Mouse (Mus musculus): ENCODE data around the gene Ahdc1. TPM values are rescaled to one million over a fixed set of nuclear protein-coding genes. Genes with fewer than 3 reads are reported as not detected.

Ahdc1 gene
- total and polyA plus RNA-seq, 3 experiments, result 1.6 to 19.9 (median 8.4) TPM

DNA sequence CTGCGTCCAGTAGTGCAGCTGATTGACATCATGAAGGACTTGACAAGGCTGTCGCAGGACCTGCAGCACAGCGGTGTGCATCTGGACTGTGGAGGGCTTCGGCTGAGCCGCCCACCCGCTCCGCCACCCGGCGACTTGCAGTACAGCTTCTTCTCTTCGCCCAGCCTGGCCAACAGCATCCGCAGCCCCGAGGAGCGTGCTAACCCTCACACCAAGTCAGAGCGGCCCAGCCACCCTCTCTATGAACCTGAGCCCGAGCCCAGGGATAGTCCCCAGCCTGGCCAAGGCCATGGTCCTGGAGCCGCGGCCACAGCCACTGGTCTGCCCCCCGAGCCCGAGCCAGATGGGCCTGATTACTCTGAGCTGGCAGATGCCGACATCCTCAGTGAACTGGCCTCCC, 50.7 kb downstream of the Ahdc1 start:
- H3K36me3 ChIP-seq (replicated peaks in 1 of 2; ENCODE audit: control insufficient read depth in 1 of 2, insufficient read depth in 1 of 2, low read length in 1 of 2), result peaks cover 53 to 88% of the 10 kb centered on the region in 2 experiments
- in situ Hi-C loops (cut with MboI; ENCODE audit: low pct_ligation_motif_present, low pct_unique_long_range_greater_than_20kb, low sequenced_read_pairs), result no loop called here
- DNase-seq (ENCODE audit: extremely low read depth), result no peak
- no peak overlapping the region for H3K9ac ChIP-seq (ENCODE audit: insufficient read depth, low read depth)
- TF ChIP-seq BHLHE40 (IDR thresholded peaks at IDR 0.05; ENCODE audit: low read depth, low read length) (no peak), JUND (conservative IDR thresholded peaks at IDR 0.05; ENCODE audit: low read depth, low read length) (no peak), KAT2A (IDR thresholded peaks at IDR 0.05; ENCODE audit: insufficient replicate concordance, low read length) (no peak), SIN3A (IDR thresholded peaks at IDR 0.05; ENCODE audit: low read length) (no peak), E2F4 (IDR thresholded peaks at IDR 0.05; ENCODE audit: insufficient replicate concordance, low read depth, low read length) (no peak), GABPA (IDR thresholded peaks at IDR 0.05; ENCODE audit: insufficient replicate concordance, low read depth, low read length) (no peak), MAZ (IDR thresholded peaks at IDR 0.05; ENCODE audit: low read depth, low read length) (no peak), ZMIZ1 (IDR thresholded peaks at IDR 0.05; ENCODE audit: low read depth, low read length) (no peak), IRF4 (IDR thresholded peaks at IDR 0.05; ENCODE audit: low read depth, low read length) (no peak)
- no peaks in the 10 kb centered on the region for H3K79me2 ChIP-seq (replicated peaks; ENCODE audit: control insufficient read depth, extremely low read depth, insufficient read depth, poor library complexity, severe bottlenecking)
- H3K27ac ChIP-seq (ENCODE audit: insufficient read depth, low read depth), result no peak overlapping the region
- no peaks in the 10 kb centered on the region for H3K9me3 ChIP-seq (replicated peaks; ENCODE audit: low read length)
- dilution Hi-C loops (cut with MboI; ENCODE audit: extremely low pct_ligation_motif_present, extremely low pct_unique_long_range_greater_than_20kb, low sequenced_read_pairs), result no loop called here
- peaks cover 16 to 33% of the 10 kb centered on the region in 2 experiments for H3K4me1 ChIP-seq (ENCODE audit: control insufficient read depth in 1 of 2, insufficient read depth in 2 of 2)
- no peak overlapping the region for H3K4me3 ChIP-seq (replicated peaks in 1 of 3; ENCODE audit: low read depth in 2 of 3, low read length in 2 of 3, poor library complexity in 1 of 3)
- H3K27me3 ChIP-seq (replicated peaks), result no peaks in the 10 kb centered on the region
- no peak overlapping the region for H3K4me2 ChIP-seq (ENCODE audit: insufficient read depth, low read depth, poor library complexity, severe bottlenecking)

GRCm38 (mm10) chr4:133062286-133062685, 51.2 kb downstream of the Ahdc1 start:
- Histone ChIP-seq H3K4me2 (ENCODE audit: insufficient read depth, low read depth, poor library complexity, severe bottlenecking) (no peak overlapping the region), H3K36me3 (replicated peaks in 1 of 2; ENCODE audit: control insufficient read depth in 1 of 2, insufficient read depth in 1 of 2, low read length in 1 of 2) (peaks cover 53 to 92% of the 10 kb centered on the region in 2 experiments), H3K9me3 (replicated peaks; ENCODE audit: low read length) (no peaks in the 10 kb centered on the region), H3K4me3 (replicated peaks in 1 of 3; ENCODE audit: low read depth in 2 of 3, low read length in 2 of 3, poor library complexity in 1 of 3) (no peak overlapping the region), H3K9ac (ENCODE audit: insufficient read depth, low read depth) (no peak overlapping the region), H3K27ac (ENCODE audit: insufficient read depth, low read depth) (no peak overlapping the region), H3K27me3 (replicated peaks) (no peaks in the 10 kb centered on the region), H3K4me1 (ENCODE audit: control insufficient read depth in 1 of 2, insufficient read depth in 2 of 2) (peaks cover 13 to 33% of the 10 kb centered on the region in 2 experiments), H3K79me2 (replicated peaks; ENCODE audit: control insufficient read depth, extremely low read depth, insufficient read depth, poor library complexity, severe bottlenecking) (no peaks in the 10 kb centered on the region)
- no peak for DNase-seq (ENCODE audit: extremely low read depth)
- no peak for TF ChIP-seq GABPA (IDR thresholded peaks at IDR 0.05; ENCODE audit: insufficient replicate concordance, low read depth, low read length)
- TF ChIP-seq MYC (IDR thresholded peaks at IDR 0.05; ENCODE audit: low read depth, low read length), result no peak
- no peak for TF ChIP-seq ZMIZ1 (IDR thresholded peaks at IDR 0.05; ENCODE audit: low read depth, low read length)
- no peak for TF ChIP-seq BHLHE40 (IDR thresholded peaks at IDR 0.05; ENCODE audit: low read depth, low read length)
- no peak for TF ChIP-seq JUND (conservative IDR thresholded peaks at IDR 0.05; ENCODE audit: low read depth, low read length)
- TF ChIP-seq ZC3H11A (IDR thresholded peaks at IDR 0.05; ENCODE audit: low read depth, low read length), result no peak
- TF ChIP-seq SIN3A (IDR thresholded peaks at IDR 0.05; ENCODE audit: low read length), result no peak
- TF ChIP-seq CTCF (conservative IDR thresholded peaks at IDR 0.05 in 1 of 2, IDR thresholded peaks at IDR 0.05 in 1 of 2; ENCODE audit: low read depth in 2 of 2, low read length in 2 of 2), result no peak
- TF ChIP-seq RCOR1 (conservative IDR thresholded peaks at IDR 0.05; ENCODE audit: low read depth, low read length), result no peak
- no peak for TF ChIP-seq SMC3 (IDR thresholded peaks at IDR 0.05; ENCODE audit: low read depth, low read length)
- dilution Hi-C loops (cut with MboI; ENCODE audit: extremely low pct_ligation_motif_present, extremely low pct_unique_long_range_greater_than_20kb, low sequenced_read_pairs) (no loop called here), in situ Hi-C loops (cut with MboI; ENCODE audit: low pct_ligation_motif_present, low pct_unique_long_range_greater_than_20kb, low sequenced_read_pairs) (no loop called here)
